Mouse (Mus musculus) megakaryocyte, embryonic 14.5 days (primary cell): ENCODE data around the gene Cand1.

Experiments
- FLI1 ChIP-seq: IDR thresholded peaks from 2 replicates; pipeline ENCODE4 v1.6.1; 2012; ENCODE audit warnings: low read length, inconsistent platforms, mixed read lengths
- GATA1 ChIP-seq: IDR thresholded peaks from 3 replicates; pipeline ENCODE4 v1.6.1; 2012; ENCODE audit warnings: mixed read lengths, low read length, inconsistent platforms, borderline replicate concordance

DNA sequence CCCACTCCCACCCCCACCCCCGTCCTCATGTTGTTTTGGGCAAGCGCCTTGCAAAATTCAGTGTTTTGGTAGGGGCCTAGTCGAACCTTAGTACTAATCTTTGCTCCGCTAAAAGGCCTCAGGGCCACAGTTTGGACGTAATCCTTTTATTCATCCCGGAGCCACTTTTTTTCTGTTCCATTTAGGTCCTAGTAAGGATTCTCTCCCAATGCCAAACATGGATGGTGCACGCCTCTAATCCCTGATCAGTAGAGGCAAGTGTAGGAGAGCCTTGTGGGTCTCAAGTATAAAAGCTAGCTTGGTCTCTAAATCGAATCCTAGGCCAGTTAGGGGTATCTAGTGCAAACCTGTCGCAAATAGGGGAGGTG, 851 bp upstream of the Cand1 start:
- TF ChIP-seq GATA1: no peak
- no peak for TF ChIP-seq FLI1
